Mouse (Mus musculus): ENCODE measurements around the gene Tmprss11c. TPM values are rescaled to one million over a fixed set of nuclear protein-coding genes. Genes with fewer than 3 reads are reported as not detected.
"Not testable (repeated sequence)": the region's sequence is repeated elsewhere in the genome, so short reads cannot be mapped to it uniquely, and the experiment has no call there.

Gene Tmprss11c
- not detected in 2 replicates for polyA plus RNA-seq (2015; fragmentation: Nextera tagmentation; extraction: Ambion mirVana)

- H3K4me3 ChIP-seq, result no peak within 1 kb of the TSS
- H3K9ac ChIP-seq, result no peak within 1 kb of the TSS
- no peaks in the 10 kb centered on the region for H3K36me3 ChIP-seq
- H3K9me3 ChIP-seq, result no peaks in the 10 kb centered on the region
- whole genome bisulfite sequencing, result 81% methylated on average over 4 of the region's 4 CpGs
- no peaks in the 10 kb centered on the region for H3K27me3 ChIP-seq
- no peak within 1 kb of the TSS for H3K27ac ChIP-seq
- H3K4me2 ChIP-seq (replicated peaks), result no peak within 1 kb of the TSS
- ATAC-seq (ENCODE audit: low FRiP score, low read depth), result no peak
- no peaks in the 10 kb centered on the region for H3K4me1 ChIP-seq
These were observed at the start of gene Tmprss11c for GRCm38 (mm10) chr5:86289208-86289607. Tmprss11c (minus strand) TSS chr5:86289308.

DNA sequence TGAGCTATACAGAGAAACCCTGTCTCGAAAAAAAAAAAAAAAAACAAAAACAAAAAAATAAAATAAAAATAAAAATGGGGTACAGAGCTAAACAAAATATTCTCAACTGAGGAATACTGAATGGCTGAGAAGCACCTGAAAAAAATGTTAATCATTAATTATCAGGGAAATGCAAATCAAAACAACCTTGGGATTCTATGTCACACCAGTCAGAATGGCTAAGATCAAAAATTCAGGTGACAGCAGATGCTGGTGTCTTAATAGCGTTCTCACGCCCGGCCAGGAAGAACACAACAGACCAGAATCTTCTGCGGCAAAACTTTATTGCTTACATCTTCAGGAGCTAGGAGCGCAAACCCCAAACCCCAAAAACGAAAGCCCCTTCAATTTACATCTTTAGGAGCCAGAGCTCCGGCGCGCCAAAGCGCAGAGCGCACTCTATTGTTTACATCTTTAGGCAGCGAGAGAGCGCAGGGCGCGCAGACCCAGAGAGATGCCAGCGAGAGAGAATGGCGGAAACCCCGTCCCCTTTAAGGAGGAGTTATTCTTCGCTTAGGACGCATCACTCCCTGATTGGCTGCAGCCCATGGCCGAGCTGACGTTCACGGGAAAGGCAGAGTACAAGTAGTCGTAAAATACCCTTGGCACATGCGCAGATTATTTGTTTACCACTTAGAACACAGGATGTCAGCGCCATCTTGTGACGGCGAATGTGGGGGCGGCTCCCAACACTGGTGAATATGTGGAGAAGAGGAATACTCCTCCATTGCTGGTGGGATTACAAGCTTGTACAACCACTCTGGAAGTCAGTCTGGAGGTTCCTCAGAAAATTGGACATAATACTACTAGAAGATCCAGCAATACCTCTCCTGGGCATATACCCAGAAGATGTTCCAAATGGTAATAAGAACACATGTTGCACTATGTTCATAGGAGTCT lies 29.2 kb upstream of the Tmprss11c start:
- H3K9ac ChIP-seq; H3K27me3 ChIP-seq; H3K9me3 ChIP-seq; H3K36me3 ChIP-seq; ATAC-seq (ENCODE audit: low FRiP score, low read depth); H3K27ac ChIP-seq; H3K4me1 ChIP-seq: not testable (repeated sequence)
- WGBS, result 49% methylated on average over 30 of the region's 30 CpGs
- Histone ChIP-seq H3K4me3 (peak overlapping the region; percentile 39), H3K4me2 (replicated peaks) (peak overlapping the region; percentile 50)

- no peak for ATAC-seq (ENCODE audit: low FRiP score, low read depth)
- Histone ChIP-seq H3K36me3 (no peaks in the 10 kb centered on the region), H3K9ac (no peak overlapping the region), H3K4me3 (no peak overlapping the region), H3K27ac (no peak overlapping the region), H3K4me2 (replicated peaks) (no peak overlapping the region), H3K9me3 (no peaks in the 10 kb centered on the region), H3K27me3 (no peaks in the 10 kb centered on the region), H3K4me1 (no peaks in the 10 kb centered on the region)
- WGBS, result 78% methylated on average over 5 of the region's 5 CpGs
These were observed 17.0 kb upstream of the Tmprss11c start for GRCm38 (mm10) chr5:86306116-86306515.

GRCm38 (mm10) chr5:86303877-86304276 lies 14.8 kb upstream of the Tmprss11c start:
- 85% methylated on average over 8 of the region's 8 CpGs for WGBS
- Histone ChIP-seq H3K27ac (no peak overlapping the region), H3K36me3 (no peaks in the 10 kb centered on the region), H3K4me2 (replicated peaks) (no peak overlapping the region), H3K9ac (no peak overlapping the region), H3K27me3 (no peaks in the 10 kb centered on the region), H3K9me3 (no peaks in the 10 kb centered on the region), H3K4me3 (no peak overlapping the region), H3K4me1 (no peaks in the 10 kb centered on the region)
- ATAC-seq (ENCODE audit: low FRiP score, low read depth), result no peak

GRCm38 (mm10) chr5:86246559-86246958 lies 42.5 kb downstream of the Tmprss11c start:
- WGBS, result 86% methylated on average over 11 of the region's 11 CpGs
- Histone ChIP-seq H3K9ac (no peak overlapping the region), H3K27ac (no peak overlapping the region), H3K36me3 (no peaks in the 10 kb centered on the region), H3K4me2 (replicated peaks) (no peak overlapping the region), H3K4me1 (no peaks in the 10 kb centered on the region), H3K9me3 (no peaks in the 10 kb centered on the region), H3K4me3 (no peak overlapping the region), H3K27me3 (no peaks in the 10 kb centered on the region)
- no peak for ATAC-seq (ENCODE audit: low FRiP score, low read depth)

DNA sequence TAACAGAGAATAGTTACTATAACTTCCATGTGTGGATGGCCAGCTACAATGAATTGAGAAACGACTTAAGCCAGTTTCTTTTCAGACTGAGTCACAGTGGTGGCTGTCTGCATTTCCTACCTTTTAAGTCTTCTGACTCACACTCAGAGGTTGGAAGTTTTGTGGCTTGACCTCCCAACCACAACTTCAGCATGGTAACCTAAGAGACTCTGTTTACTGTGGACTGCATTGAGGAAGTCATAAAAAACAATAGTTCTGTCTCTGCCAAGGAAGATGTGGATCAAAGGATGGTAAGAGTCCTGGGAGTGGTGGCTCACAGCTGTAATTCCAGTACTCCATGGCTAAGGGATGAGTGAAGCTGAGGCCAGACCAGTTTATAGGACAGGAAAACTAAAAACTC lies 44.2 kb downstream of the Tmprss11c start:
- Histone ChIP-seq H3K9ac (no peak overlapping the region), H3K36me3 (no peaks in the 10 kb centered on the region), H3K4me3 (no peak overlapping the region), H3K27me3 (no peaks in the 10 kb centered on the region), H3K4me2 (replicated peaks) (no peak overlapping the region), H3K4me1 (no peaks in the 10 kb centered on the region), H3K9me3 (no peaks in the 10 kb centered on the region), H3K27ac (no peak overlapping the region)
- ATAC-seq (ENCODE audit: low FRiP score, low read depth), result no peak
- WGBS, result 57% methylated on average over 1 of the region's 1 CpGs

GRCm38 (mm10) chr5:86244275-86244674 lies 44.8 kb downstream of the Tmprss11c start:
- H3K27me3 ChIP-seq, result no peaks in the 10 kb centered on the region
- no peak for ATAC-seq (ENCODE audit: low FRiP score, low read depth)
- WGBS, result 84% methylated on average over 3 of the region's 3 CpGs
- no peak overlapping the region for H3K4me2 ChIP-seq (replicated peaks)
- no peak overlapping the region for H3K27ac ChIP-seq
- H3K9me3 ChIP-seq, result no peaks in the 10 kb centered on the region
- no peak overlapping the region for H3K9ac ChIP-seq
- H3K4me3 ChIP-seq, result no peak overlapping the region
- H3K36me3 ChIP-seq, result no peaks in the 10 kb centered on the region
- H3K4me1 ChIP-seq, result no peaks in the 10 kb centered on the region

GRCm38 (mm10) chr5:86227156-86227853 lies 61.8 kb downstream of the Tmprss11c start:
- no peaks in the 10 kb centered on the region for H3K36me3 ChIP-seq
- no peaks in the 10 kb centered on the region for H3K9me3 ChIP-seq
- WGBS, result 75% methylated on average over 5 of the region's 5 CpGs
- H3K4me2 ChIP-seq (replicated peaks), result no peak overlapping the region
- H3K4me3 ChIP-seq, result no peak overlapping the region
- H3K9ac ChIP-seq, result no peak overlapping the region
- no peaks in the 10 kb centered on the region for H3K4me1 ChIP-seq
- no peak for ATAC-seq (ENCODE audit: low FRiP score, low read depth)
- H3K27ac ChIP-seq, result no peak overlapping the region
- no peaks in the 10 kb centered on the region for H3K27me3 ChIP-seq

GRCm38 (mm10) chr5:86197801-86198200 lies 91.3 kb downstream of the Tmprss11c start, which contains the start of gene Gnrhr:
Gnrhr (minus strand) TSS chr5:86197901.
- no peak within 1 kb of the TSS for H3K4me3 ChIP-seq
- ATAC-seq (ENCODE audit: low FRiP score, low read depth), result no peak
- H3K9ac ChIP-seq, result no peak within 1 kb of the TSS
- WGBS, result 91% methylated on average over 10 of the region's 10 CpGs
- H3K27me3 ChIP-seq, result no peaks in the 10 kb centered on the region
- H3K9me3 ChIP-seq, result no peaks in the 10 kb centered on the region
- H3K36me3 ChIP-seq, result no peaks in the 10 kb centered on the region
- no peaks in the 10 kb centered on the region for H3K4me1 ChIP-seq
- no peak within 1 kb of the TSS for H3K27ac ChIP-seq
- no peak within 1 kb of the TSS for H3K4me2 ChIP-seq (replicated peaks)

DNA sequence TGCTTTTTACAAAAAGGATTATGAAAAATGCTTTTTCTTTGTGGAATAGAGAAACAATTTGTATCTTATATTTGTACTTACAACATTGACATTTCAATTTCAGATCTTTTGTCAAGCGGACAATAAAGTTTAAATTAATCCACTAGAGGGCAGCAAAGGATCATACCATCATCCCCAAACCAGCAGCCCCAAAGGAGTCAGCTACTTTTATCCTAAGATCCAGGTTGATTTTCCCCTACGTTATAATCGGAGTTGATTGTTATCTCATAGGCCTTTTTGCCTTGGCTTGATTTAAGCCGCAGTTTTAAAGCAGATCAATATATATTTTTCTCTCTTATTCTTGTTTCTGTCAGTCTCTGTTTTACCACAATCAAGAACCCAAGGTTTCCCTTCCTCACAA lies 97.8 kb downstream of the Tmprss11c start:
- H3K36me3 ChIP-seq, result no peaks in the 10 kb centered on the region
- no peak overlapping the region for H3K9ac ChIP-seq
- no peak overlapping the region for H3K4me2 ChIP-seq (replicated peaks)
- H3K9me3 ChIP-seq, result no peaks in the 10 kb centered on the region
- 17% methylated on average over 4 of the region's 4 CpGs for WGBS
- no peaks in the 10 kb centered on the region for H3K4me1 ChIP-seq
- ATAC-seq (ENCODE audit: low FRiP score, low read depth), result no peak
- no peak overlapping the region for H3K27ac ChIP-seq
- no peaks in the 10 kb centered on the region for H3K27me3 ChIP-seq
- H3K4me3 ChIP-seq, result no peak overlapping the region

- ATAC-seq (ENCODE audit: low FRiP score, low read depth), result no peak
These were observed 98.3 kb downstream of the Tmprss11c start for GRCm38 (mm10) chr5:86190770-86191169.

DNA sequence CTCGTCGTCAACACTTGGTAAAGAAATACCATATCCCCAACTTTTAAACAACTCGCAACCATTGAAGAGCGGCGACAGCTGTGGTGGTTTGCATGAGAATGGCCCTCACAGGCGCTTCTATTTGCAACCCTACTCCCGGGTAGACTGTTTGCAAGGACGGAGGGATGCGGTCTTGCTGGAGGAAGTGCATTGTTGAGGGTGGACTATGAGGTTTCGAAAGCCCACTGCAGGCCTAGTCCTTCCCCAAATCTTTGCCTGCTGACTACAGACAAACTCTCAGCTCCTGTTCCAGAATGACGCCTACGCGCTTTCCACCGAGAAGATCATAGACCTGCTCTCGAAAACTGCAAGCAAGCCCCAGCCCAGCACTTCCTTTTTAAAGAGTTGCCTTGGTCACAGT lies 98.8 kb downstream of the Tmprss11c start:
- H3K4me2 ChIP-seq (replicated peaks), result no peak overlapping the region
- ATAC-seq (ENCODE audit: low FRiP score, low read depth), result no peak
- H3K27me3 ChIP-seq, result no peaks in the 10 kb centered on the region
- no peaks in the 10 kb centered on the region for H3K36me3 ChIP-seq
- H3K4me1 ChIP-seq, result no peaks in the 10 kb centered on the region
- H3K4me3 ChIP-seq, result no peak overlapping the region
- H3K9me3 ChIP-seq, result no peaks in the 10 kb centered on the region
- no peak overlapping the region for H3K27ac ChIP-seq
- WGBS, result 52% methylated on average over 15 of the region's 15 CpGs
- H3K9ac ChIP-seq, result no peak overlapping the region

More at GRCm38 (mm10) chr5:86190770-86191169, 98.3 kb downstream of the Tmprss11c start:
- Histone ChIP-seq H3K9me3 (no peaks in the 10 kb centered on the region), H3K9ac (no peak overlapping the region), H3K4me3 (no peak overlapping the region), H3K4me2 (replicated peaks) (no peak overlapping the region), H3K4me1 (no peaks in the 10 kb centered on the region), H3K27ac (no peak overlapping the region), H3K36me3 (no peaks in the 10 kb centered on the region), H3K27me3 (no peaks in the 10 kb centered on the region)
- 30% methylated on average over 5 of the region's 5 CpGs for WGBS

Measured in limb, embryonic 13.5 days (tissue).